Mouse (Mus musculus) olfactory bulb, adult 2 months (tissue): ENCODE results near the gene Zfp771.

Source experiments
- CTCF ChIP-seq: fragments of 200-500 bp; IDR thresholded peaks from 2 replicates; pipeline ENCODE4 v1.5.1; 2012; ENCODE audit warnings: low read depth, mild to moderate bottlenecking, low read length, moderate library complexity; ENCODE audit not compliant: insufficient read depth
- POLR2A ChIP-seq: fragments of 200-500 bp; IDR thresholded peaks from 2 replicates; pipeline ENCODE4 v1.6.1; 2012; ENCODE audit warnings: mild to moderate bottlenecking, low read depth, low read length, moderate library complexity; ENCODE audit not compliant: insufficient read depth

DNA sequence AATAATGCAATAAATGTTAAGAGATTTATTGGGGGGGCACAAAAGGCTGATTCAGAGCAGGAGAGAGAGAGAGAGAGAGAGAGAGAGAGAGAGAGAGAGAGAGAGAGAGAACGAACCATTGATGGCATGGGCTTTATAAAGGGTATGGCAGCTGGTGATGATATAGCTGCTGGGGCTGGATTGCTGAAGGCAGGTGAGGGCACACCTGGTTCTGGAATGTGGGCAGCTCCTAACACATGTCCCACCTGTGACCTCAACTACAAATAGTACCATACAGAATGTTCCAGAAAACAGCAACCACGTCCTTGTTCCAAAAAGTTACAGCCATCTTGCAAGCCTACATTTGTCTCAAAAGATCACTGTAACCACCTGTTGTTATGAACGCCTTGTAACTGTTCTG lies 12.7 kb upstream of the Zfp771 start:
- TF ChIP-seq POLR2A (no peak), CTCF (no peak)
